Mouse (Mus musculus) embryonic stem cell, embryonic (primary cell): ENCODE data around the gene St7.

Experiments
- CTCF ChIA-PET, 4 experiments: fragments of 300-600 bp in 2 of 4; fragments of 350-600 bp in 2 of 4; sonication (Branson Sonifier 250); formaldehyde crosslinking; loops; one replicate each; lab custom pipeline; 2022; ENCODE audit warnings: inconsistent platforms in 2 of 4; lab: Charles Lee
- POLR2A ChIA-PET, 4 experiments: fragments of 300-600 bp in 2 of 4; fragments of 350-600 bp in 2 of 4; sonication (Branson Sonifier 250); formaldehyde crosslinking; loops; one replicate each; lab custom pipeline; 2022; ENCODE audit warnings: antibody characterized with exemption in 4 of 4, inconsistent platforms in 1 of 4; lab: Charles Lee

The St7 gene

GRCm38 (mm10) chr6:17696321-17696734 is 3.6 kb downstream of the St7 start:
- ChIA-PET POLR2A (interaction anchor here in 2 of 4 experiments (0.7 to 1.0 kb wide), 2 partner anchors 144 to 1410 kb away, joined by 3 read pairs; no protein-coding TSS in a partner anchor), CTCF (interaction anchor here (0.5 to 1.1 kb wide), 10 partner anchors 11 to 1952 kb away, joined by 3 to 4 read pairs (median 3); no protein-coding TSS in a partner anchor)

GRCm38 (mm10) chr6:17700936-17701612 is 8.3 kb downstream of the St7 start:
- ChIA-PET CTCF (no interaction called here), POLR2A (no interaction called here)

GRCm38 (mm10) chr6:17704038-17704437 is 11.3 kb downstream of the St7 start:
- POLR2A ChIA-PET = interaction anchor here in 1 of 4 experiments (0.7 kb wide), 1 partner anchor 26 kb away, joined by 3 read pairs; no protein-coding TSS in a partner anchor
- CTCF ChIA-PET = interaction anchor here in 1 of 4 experiments (0.7 kb wide), 1 partner anchor 145 kb away, joined by 3 read pairs; no protein-coding TSS in a partner anchor

DNA sequence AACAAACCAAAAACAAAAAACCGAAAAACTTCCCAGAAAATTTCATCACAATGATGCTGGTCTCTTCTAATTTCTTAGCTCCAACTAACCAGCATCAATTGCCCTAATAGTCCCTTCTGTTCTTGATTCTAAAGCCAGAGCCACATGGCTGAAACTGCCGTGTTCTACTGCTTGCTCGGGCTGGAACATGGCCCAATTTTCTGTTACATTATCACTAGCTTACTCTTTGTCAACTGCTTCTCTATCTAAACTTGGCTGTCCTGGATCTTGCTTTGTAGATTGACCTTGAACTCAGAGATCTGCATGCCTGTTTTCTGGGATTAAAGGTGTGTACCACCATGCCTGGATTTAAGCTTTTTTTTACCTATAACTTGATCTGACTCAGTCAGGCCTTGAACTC is 13.2 kb downstream of the St7 start:
- ChIA-PET POLR2A (interaction anchor here in 1 of 4 experiments (0.6 to 1.3 kb wide), 2 partner anchors 13 to 18 kb away, joined by 4 read pairs; no protein-coding TSS in a partner anchor), CTCF (no interaction called here)

- CTCF ChIA-PET = no interaction called here
- POLR2A ChIA-PET = interaction anchor here in 1 of 4 experiments (0.5 kb wide), 1 partner anchor 41 kb away, joined by 4 read pairs; no protein-coding TSS in a partner anchor
Measured at GRCm38 (mm10) chr6:17718978-17719377, 26.2 kb downstream of the St7 start.

DNA sequence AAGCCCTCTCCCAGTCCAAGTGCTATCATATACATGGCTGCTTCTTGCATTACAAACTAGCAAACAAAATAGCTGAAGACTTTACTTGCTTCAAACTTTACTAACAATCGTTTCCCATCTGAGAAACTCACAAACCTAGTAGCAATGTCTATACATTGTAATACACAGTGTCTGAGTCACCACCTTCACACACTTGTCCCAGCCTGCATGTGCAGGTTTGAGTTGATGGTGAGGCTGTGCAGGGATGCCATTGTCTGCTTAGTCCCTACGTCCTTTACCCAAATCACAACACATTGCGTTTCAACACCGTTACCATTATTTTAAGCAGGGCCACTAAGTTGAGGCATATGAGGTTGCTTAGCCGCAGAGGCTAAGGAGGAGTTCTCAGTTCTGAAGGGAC is 26.7 kb downstream of the St7 start:
- CTCF ChIA-PET = no interaction called here
- POLR2A ChIA-PET = interaction anchor here in 1 of 4 experiments (0.5 to 1.0 kb wide), 2 partner anchors 26 to 42 kb away, joined by 4 read pairs; no protein-coding TSS in a partner anchor

- ChIA-PET CTCF (no interaction called here), POLR2A (interaction anchor here in 1 of 4 experiments (1.0 kb wide), 1 partner anchor 26 kb away, joined by 4 read pairs; no protein-coding TSS in a partner anchor)
Measured at GRCm38 (mm10) chr6:17720022-17720421, 27.3 kb downstream of the St7 start.

DNA sequence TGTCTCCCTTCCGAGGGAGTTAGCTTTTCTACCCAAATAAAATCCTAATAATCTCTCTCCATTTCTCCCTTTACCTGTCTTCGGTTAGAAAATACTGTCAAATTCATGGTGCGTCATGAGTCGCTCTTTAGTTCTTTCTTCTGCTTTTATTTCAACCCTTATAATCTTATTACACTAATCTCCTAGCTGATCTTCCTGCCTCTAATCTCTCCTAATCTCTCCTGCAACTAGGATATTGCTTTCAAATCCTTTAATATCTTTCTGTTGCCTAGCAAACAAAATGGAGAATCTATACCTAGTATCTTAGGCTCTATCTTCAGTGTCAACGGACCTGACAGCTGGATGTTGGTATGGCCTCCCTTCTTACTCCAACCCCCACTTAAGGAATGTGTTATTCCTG is 29.0 kb downstream of the St7 start:
- CTCF ChIA-PET = no interaction called here
- POLR2A ChIA-PET = no interaction called here

DNA sequence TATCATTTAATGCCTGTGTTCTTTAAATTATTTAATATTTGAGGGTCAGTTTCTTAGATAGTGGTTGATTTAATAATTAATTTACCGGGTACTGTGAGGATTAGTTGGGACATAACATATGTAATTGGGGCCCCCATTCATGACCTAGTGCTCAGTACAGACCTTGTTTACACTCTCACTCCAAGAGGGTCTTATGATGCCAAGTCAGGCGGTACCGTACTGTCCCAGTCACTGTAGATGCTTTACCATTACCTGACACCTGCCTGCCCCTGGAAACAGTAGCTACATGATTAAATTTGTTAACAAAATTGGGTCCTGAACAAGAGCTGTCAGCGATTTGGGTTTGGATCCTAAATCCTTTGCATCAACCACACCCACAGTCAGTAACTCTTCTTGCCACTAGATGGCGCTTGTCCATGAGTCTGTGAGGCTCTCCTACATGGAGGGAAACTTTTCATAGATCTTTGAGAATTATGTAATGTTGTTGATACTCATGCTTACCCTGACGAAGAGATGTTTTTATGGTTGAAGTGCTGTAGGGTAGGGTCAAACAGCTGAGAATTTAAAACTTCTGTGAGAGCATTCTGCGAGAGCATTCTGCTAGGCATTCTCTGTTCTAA is 33.2 kb downstream of the St7 start:
- ChIA-PET POLR2A (interaction anchor here in 2 of 4 experiments (0.6 to 1.2 kb wide), 2 partner anchors 17 to 692 kb away, joined by 3 to 4 read pairs; no protein-coding TSS in a partner anchor), CTCF (interaction anchor here in 3 of 4 experiments (0.6 to 2.0 kb wide), 5 partner anchors 8 to 117 kb away, joined by 3 to 4 read pairs (median 3); no protein-coding TSS in a partner anchor)

- POLR2A ChIA-PET = interaction anchor here in 2 of 4 experiments (0.6 to 0.7 kb wide), 2 partner anchors 123 to 258 kb away, joined by 4 to 5 read pairs; no protein-coding TSS in a partner anchor
- CTCF ChIA-PET = interaction anchor here in 1 of 4 experiments (2.0 kb wide), 1 partner anchor 115 kb away, joined by 4 read pairs; no protein-coding TSS in a partner anchor
Measured at GRCm38 (mm10) chr6:17727241-17727640, 34.5 kb downstream of the St7 start.

- ChIA-PET POLR2A (interaction anchor here in 2 of 4 experiments (0.7 to 0.8 kb wide), 2 partner anchors 26 to 122 kb away, joined by 3 to 5 read pairs; no protein-coding TSS in a partner anchor), CTCF (interaction anchor here in 1 of 4 experiments (0.9 kb wide), 1 partner anchor 16 kb away, joined by 4 read pairs; no protein-coding TSS in a partner anchor)
Measured at GRCm38 (mm10) chr6:17727891-17728790, 35.4 kb downstream of the St7 start.

GRCm38 (mm10) chr6:17730122-17730521 is 37.4 kb downstream of the St7 start:
- CTCF ChIA-PET = interaction anchor here in 1 of 4 experiments (1.3 kb wide), 1 partner anchor 113 kb away, joined by 3 read pairs; no protein-coding TSS in a partner anchor
- POLR2A ChIA-PET = interaction anchor here in 1 of 4 experiments (0.6 kb wide), 1 partner anchor 26 kb away, joined by 3 read pairs; no protein-coding TSS in a partner anchor

DNA sequence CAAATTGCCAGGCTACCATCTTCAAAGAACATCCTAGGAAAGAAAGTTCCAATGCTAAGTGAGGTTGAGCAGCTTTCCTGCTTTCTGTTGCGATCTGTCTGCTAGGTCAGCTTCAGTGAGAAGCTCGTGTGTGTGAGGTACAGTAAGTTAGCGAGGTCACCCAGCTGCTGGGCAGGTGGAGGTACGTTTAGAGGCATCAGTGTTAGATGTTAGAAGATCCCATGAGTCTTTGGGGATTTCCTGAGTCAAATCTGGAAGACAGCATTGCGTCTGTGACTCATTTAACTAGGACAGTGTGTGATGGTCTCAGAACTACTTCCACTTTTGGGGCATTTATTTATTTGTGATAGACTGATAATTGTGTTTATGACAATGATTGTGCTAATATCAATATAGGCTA is 39.0 kb downstream of the St7 start:
- CTCF ChIA-PET = interaction anchor here in 1 of 4 experiments (0.8 kb wide), 1 partner anchor 634 kb away, joined by 13 read pairs; no protein-coding TSS in a partner anchor

GRCm38 (mm10) chr6:17733951-17734411 is 41.2 kb downstream of the St7 start:
- CTCF ChIA-PET = interaction anchor here in 2 of 4 experiments (0.6 to 1.0 kb wide), 2 partner anchors 8 to 10 kb away, joined by 3 read pairs; no protein-coding TSS in a partner anchor
- POLR2A ChIA-PET = interaction anchor here in 2 of 4 experiments (0.5 to 1.7 kb wide), 2 partner anchors 15 to 92 kb away, joined by 3 to 8 read pairs; no protein-coding TSS in a partner anchor

More for the DNA sequence above, 39.0 kb downstream of the St7 start:
- POLR2A ChIA-PET = interaction anchor here in 1 of 4 experiments (1.0 kb wide), 1 partner anchor 109 kb away, joined by 4 read pairs; no protein-coding TSS in a partner anchor

GRCm38 (mm10) chr6:17737262-17737948 is 44.7 kb downstream of the St7 start:
- CTCF ChIA-PET = interaction anchor here in 1 of 4 experiments (0.7 kb wide), 1 partner anchor 649 kb away, joined by 3 read pairs; no protein-coding TSS in a partner anchor
- POLR2A ChIA-PET = no interaction called here

DNA sequence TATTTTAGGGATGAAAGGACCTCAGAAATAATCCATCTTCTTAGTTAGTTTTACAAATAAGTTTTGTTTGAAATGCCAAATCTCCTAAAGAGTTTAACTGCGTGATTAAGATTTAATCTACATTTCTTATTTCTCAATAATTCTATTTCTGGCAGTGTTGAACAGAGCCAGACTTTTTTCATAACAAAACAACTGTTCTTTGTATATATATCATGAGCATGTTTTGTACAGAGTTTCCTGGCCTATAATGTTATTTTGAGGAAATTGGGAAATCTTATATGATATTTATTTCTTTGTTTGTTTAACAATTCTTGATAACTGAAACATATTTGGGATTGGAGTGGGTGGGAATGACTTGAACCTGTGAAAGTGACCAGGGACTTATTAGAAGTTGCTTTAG is 47.4 kb downstream of the St7 start:
- ChIA-PET POLR2A (interaction anchor here in 1 of 4 experiments (1.3 kb wide), 1 partner anchor 47 kb away, joined by 3 read pairs; no protein-coding TSS in a partner anchor), CTCF (no interaction called here)

GRCm38 (mm10) chr6:17741639-17742038 is 48.9 kb downstream of the St7 start:
- POLR2A ChIA-PET = no interaction called here
- CTCF ChIA-PET = no interaction called here
